Mouse (Mus musculus) small intestine, adult 2 months (tissue): ENCODE measurements at regions not wholly inside any gene's neighbourhood (a gene's known extent, or its start where the extent isn't known, plus 50 kb on each side); places are given as distances from the start of the nearest gene placed in this dataset.

ENCODE experiments used
- CTCF ChIP-seq: fragments of 200-500 bp; IDR thresholded peaks from 2 replicates; pipeline ENCODE4 v1.5.1; 2012; ENCODE audit warnings: low read depth, mild to moderate bottlenecking, control low read depth, inconsistent platforms, low read length, moderate library complexity, mixed read lengths; ENCODE audit not compliant: insufficient replicate concordance, insufficient read length; ENCODE audit errors: extremely low read depth
- POLR2A ChIP-seq: fragments of 200-500 bp; IDR thresholded peaks from 2 replicates; pipeline ENCODE4 v1.6.1; 2012; ENCODE audit warnings: low read depth, mild to moderate bottlenecking, control low read depth, inconsistent platforms, low read length, moderate library complexity

GRCm38 (mm10) chr14:47909129-47909528 is 211.5 kb upstream of the Peli2 start:
- TF ChIP-seq CTCF (no peak), POLR2A (no peak)
